Mouse (Mus musculus) liver, postnatal 0 days (tissue): ENCODE measurements around the gene Mbtps1.

Source experiments
- CTCF ChIP-seq: sonication (generic); IDR thresholded peaks from 2 replicates; pipeline ENCODE4 v1.5.1; 2016; ENCODE audit warnings: antibody characterized with exemption, low read depth
- EP300 ChIP-seq: IDR thresholded peaks from 2 replicates; pipeline ENCODE4 v1.6.1; 2016; ENCODE audit warnings: antibody characterized with exemption, low read depth, mild to moderate bottlenecking

GRCm38 (mm10) chr8:119572411-119572810 is 13.9 kb upstream of the Mbtps1 start:
- no peak for TF ChIP-seq CTCF
- TF ChIP-seq EP300, result no peak
